Mouse (Mus musculus) limb, embryonic 13.5 days (tissue): Measurements from ENCODE around the gene Gm20388. TPM values are rescaled to one million over a fixed set of nuclear protein-coding genes. Genes with fewer than 3 reads are reported as not detected.
A peak's percentile ranks its signal among the peaks of the same experiment; 100 is the strongest.

Experiments used
- ATAC-seq: fragments of 200-750 bp; cut with Nextera tagmentation; 2 replicates; pipeline ENCODE4 v1.8.0; 2017; ENCODE audit warnings: low read depth, moderate number of reproducible peaks, moderate TSS enrichment; ENCODE audit not compliant: low FRiP score
- H3K27ac ChIP-seq: fragments of 300-500 bp; sonication (generic); 2 replicates; pipeline ENCODE4 v1.5.1; 2015; ENCODE audit warnings: inconsistent platforms, mild to moderate bottlenecking, moderate library complexity
- H3K27me3 ChIP-seq: fragments of 300-500 bp; sonication (generic); 2 replicates; pipeline ENCODE4 v1.6.1; 2015; ENCODE audit warnings: mild to moderate bottlenecking, inconsistent platforms
- H3K36me3 ChIP-seq: fragments of 300-500 bp; sonication (generic); 2 replicates; pipeline ENCODE4 v1.6.1; 2015; ENCODE audit warnings: inconsistent platforms, mild to moderate bottlenecking, moderate library complexity
- H3K4me1 ChIP-seq: fragments of 300-500 bp; sonication (generic); 2 replicates; pipeline ENCODE4 v1.6.1; 2015; ENCODE audit warnings: inconsistent platforms
- H3K4me2 ChIP-seq: fragments of 300-500 bp; sonication (generic); replicated peaks from 2 replicates; pipeline ENCODE4 v1.6.1; 2015; ENCODE audit warnings: inconsistent platforms, mild to moderate bottlenecking, moderate library complexity
- H3K4me3 ChIP-seq: fragments of 300-500 bp; sonication (generic); 2 replicates; pipeline ENCODE4 v1.5.1; 2015; ENCODE audit warnings: moderate library complexity, mild to moderate bottlenecking, inconsistent platforms
- H3K9ac ChIP-seq: fragments of 300-500 bp; sonication (generic); 2 replicates; pipeline ENCODE4 v1.6.1; 2015; ENCODE audit warnings: mild to moderate bottlenecking, inconsistent platforms
- H3K9me3 ChIP-seq: fragments of 300-500 bp; sonication (generic); 2 replicates; pipeline ENCODE4 v1.6.1; 2016; ENCODE audit warnings: inconsistent platforms
- WGBS: fragments of 180-500 bp; shearing (Covaris S2); methylation state at CpG from one replicate; pipeline ENCODE4 v1.1.7; 2015; 5-methylcytosine and 5-hydroxymethylcytosine counted together
- polyA plus RNA-seq: library from polyadenylated mRNA; unstranded; fragments of >200 nt; fragmentation: Nextera tagmentation; extraction: Ambion mirVana; gene quantifications from 2 replicates; pipeline ENCODE4 v1.2.1, GENCODE M21; 2015

The Gm20388 gene
- polyA plus RNA-seq, 1 experiment from 2014 or later, result 7.1 TPM

- WGBS, result 87% methylated on average over 9 of the region's 9 CpGs
- Histone ChIP-seq H3K4me2 (no peak overlapping the region), H3K36me3 (no peaks in the 10 kb centered on the region), H3K4me3 (no peak overlapping the region), H3K27ac (no peak overlapping the region), H3K4me1 (peaks cover 31% of the 10 kb centered on the region), H3K27me3 (no peaks in the 10 kb centered on the region), H3K9ac (no peak overlapping the region), H3K9me3 (no peaks in the 10 kb centered on the region)
- ATAC-seq, result no peak
These were observed 295.3 kb downstream of the Gm20388 start for GRCm38 (mm10) chr8:120205916-120206315.

GRCm38 (mm10) chr8:120207364-120207763, 296.7 kb downstream of the Gm20388 start:
- Histone ChIP-seq H3K4me3 (no peak overlapping the region), H3K36me3 (no peaks in the 10 kb centered on the region), H3K9me3 (no peaks in the 10 kb centered on the region), H3K4me1 (peaks cover 39% of the 10 kb centered on the region), H3K27me3 (no peaks in the 10 kb centered on the region), H3K27ac (no peak overlapping the region), H3K4me2 (no peak overlapping the region), H3K9ac (no peak overlapping the region)
- WGBS, result 84% methylated on average over 8 of the region's 8 CpGs
- ATAC-seq, result no peak

- Histone ChIP-seq H3K4me1 (peaks cover 35% of the 10 kb centered on the region), H3K4me3 (no peak overlapping the region), H3K27ac (no peak overlapping the region), H3K4me2 (no peak overlapping the region), H3K27me3 (no peaks in the 10 kb centered on the region), H3K9ac (no peak overlapping the region), H3K36me3 (no peaks in the 10 kb centered on the region), H3K9me3 (no peaks in the 10 kb centered on the region)
- WGBS, result 29% methylated on average over 11 of the region's 11 CpGs
- no peak for ATAC-seq
These were observed 297.5 kb downstream of the Gm20388 start for GRCm38 (mm10) chr8:120208113-120208512.

- Histone ChIP-seq H3K27ac (no peak overlapping the region), H3K27me3 (no peaks in the 10 kb centered on the region), H3K9ac (no peak overlapping the region), H3K4me1 (peaks cover 54% of the 10 kb centered on the region), H3K36me3 (no peaks in the 10 kb centered on the region), H3K9me3 (no peaks in the 10 kb centered on the region), H3K4me3 (no peak overlapping the region), H3K4me2 (no peak overlapping the region)
- WGBS, result 12% methylated on average over 4 of the region's 4 CpGs
- ATAC-seq, result no peak; the same call in 1 of the 2 replicates
These were observed 300.7 kb downstream of the Gm20388 start for GRCm38 (mm10) chr8:120211345-120211744.

GRCm38 (mm10) chr8:120212596-120212995, 302.0 kb downstream of the Gm20388 start:
- no peaks in the 10 kb centered on the region for H3K27me3 ChIP-seq
- no peak overlapping the region for H3K9ac ChIP-seq
- peaks cover 66% of the 10 kb centered on the region for H3K4me1 ChIP-seq
- H3K9me3 ChIP-seq, result no peaks in the 10 kb centered on the region
- no peak overlapping the region for H3K27ac ChIP-seq
- WGBS, result 82% methylated on average over 7 of the region's 7 CpGs
- ATAC-seq, result no peak
- no peak overlapping the region for H3K4me3 ChIP-seq
- no peaks in the 10 kb centered on the region for H3K36me3 ChIP-seq
- H3K4me2 ChIP-seq, result no peak overlapping the region

GRCm38 (mm10) chr8:120213229-120213628, 302.6 kb downstream of the Gm20388 start:
- no peaks in the 10 kb centered on the region for H3K27me3 ChIP-seq
- no peak overlapping the region for H3K4me3 ChIP-seq
- no peak overlapping the region for H3K27ac ChIP-seq
- 96% methylated on average over 3 of the region's 3 CpGs for WGBS
- no peaks in the 10 kb centered on the region for H3K36me3 ChIP-seq
- no peak overlapping the region for H3K9ac ChIP-seq
- H3K9me3 ChIP-seq, result no peaks in the 10 kb centered on the region
- no peak overlapping the region for H3K4me2 ChIP-seq
- H3K4me1 ChIP-seq, result peaks cover 66% of the 10 kb centered on the region
- no peak for ATAC-seq

GRCm38 (mm10) chr8:120213939-120214338, 303.3 kb downstream of the Gm20388 start:
- H3K36me3 ChIP-seq, result no peaks in the 10 kb centered on the region
- peaks cover 69% of the 10 kb centered on the region for H3K4me1 ChIP-seq
- no peak overlapping the region for H3K9ac ChIP-seq
- no peak overlapping the region for H3K4me3 ChIP-seq
- no peak overlapping the region for H3K4me2 ChIP-seq
- no peak for ATAC-seq
- H3K27ac ChIP-seq, result no peak overlapping the region
- H3K9me3 ChIP-seq, result no peaks in the 10 kb centered on the region
- WGBS, result 66% methylated on average over 5 of the region's 5 CpGs
- H3K27me3 ChIP-seq, result no peaks in the 10 kb centered on the region

GRCm38 (mm10) chr8:120215416-120216141, 304.9 kb downstream of the Gm20388 start:
- Histone ChIP-seq H3K27ac (peak overlapping the region; percentile 65; the same call in 1 of the 2 replicates), H3K4me1 (peaks cover 58% of the 10 kb centered on the region), H3K9ac (no peak overlapping the region), H3K36me3 (no peaks in the 10 kb centered on the region), H3K4me2 (0 out of 2 replicates have a peak overlapping the region, but pooled peaks have one; percentile 14), H3K27me3 (no peaks in the 10 kb centered on the region), H3K9me3 (no peaks in the 10 kb centered on the region), H3K4me3 (no peak overlapping the region)
- WGBS, result 31% methylated on average over 7 of the region's 7 CpGs
- ATAC-seq, result no peak

GRCm38 (mm10) chr8:120216855-120217830, 306.5 kb downstream of the Gm20388 start:
- H3K4me1 ChIP-seq, result peaks cover 50% of the 10 kb centered on the region

GRCm38 (mm10) chr8:120222548-120222947, 311.9 kb downstream of the Gm20388 start:
- no peaks in the 10 kb centered on the region for H3K9me3 ChIP-seq
- no peak overlapping the region for H3K4me2 ChIP-seq
- H3K27me3 ChIP-seq, result no peaks in the 10 kb centered on the region
- WGBS, result 12% methylated on average over 11 of the region's 11 CpGs
- no peaks in the 10 kb centered on the region for H3K36me3 ChIP-seq
- no peak for ATAC-seq
- no peak overlapping the region for H3K4me3 ChIP-seq
- no peak overlapping the region for H3K27ac ChIP-seq
- H3K9ac ChIP-seq, result no peak overlapping the region
- H3K4me1 ChIP-seq, result peaks cover 65% of the 10 kb centered on the region

More at GRCm38 (mm10) chr8:120216855-120217830, 306.5 kb downstream of the Gm20388 start:
- no peak overlapping the region for H3K4me3 ChIP-seq
- H3K9me3 ChIP-seq, result no peaks in the 10 kb centered on the region
- H3K9ac ChIP-seq, result peak overlapping the region; percentile 45; the same call in 1 of the 2 replicates
- H3K4me2 ChIP-seq, result peak overlapping the region; percentile 31
- peak; percentile 81 for ATAC-seq
- no peaks in the 10 kb centered on the region for H3K36me3 ChIP-seq
- no peaks in the 10 kb centered on the region for H3K27me3 ChIP-seq
- peak overlapping the region; percentile 89 for H3K27ac ChIP-seq
- WGBS, result 11% methylated on average over 13 of the region's 13 CpGs

GRCm38 (mm10) chr8:120224521-120225420, 314.1 kb downstream of the Gm20388 start:
- Histone ChIP-seq H3K36me3 (no peaks in the 10 kb centered on the region), H3K9me3 (no peaks in the 10 kb centered on the region), H3K4me3 (no peak overlapping the region), H3K4me2 (no peak overlapping the region), H3K9ac (peak overlapping the region; percentile 31; the same call in 1 of the 2 replicates), H3K4me1 (peaks cover 65% of the 10 kb centered on the region), H3K27ac (peak overlapping the region; percentile 61), H3K27me3 (0 out of 2 replicates have a peak, but pooled peaks cover 3% of the 10 kb centered on the region)
- no peak for ATAC-seq
- WGBS, result 30% methylated on average over 11 of the region's 11 CpGs
